Mouse (Mus musculus) fat pad, adult 2 months (tissue): ENCODE results near the gene Gm20431.

ENCODE experiments used
- DNase-seq: peaks from one replicate; pipeline ENCODE4 v3.0.0-alpha.2; 2011; ENCODE audit warnings: low read depth, low spot score; ENCODE audit errors: extremely low read depth

Gm20431 gene

GRCm38 (mm10) chr2:167574814-167575213 is 86.5 kb downstream of the Gm20431 start:
- DNase-seq, result no peak

GRCm38 (mm10) chr2:167571442-167572220 is 89.7 kb downstream of the Gm20431 start:
- no peak for DNase-seq

- no peak for DNase-seq
These were observed 90.5 kb downstream of the Gm20431 start for GRCm38 (mm10) chr2:167570815-167571214.

GRCm38 (mm10) chr2:167569934-167570651 is 91.2 kb downstream of the Gm20431 start:
- DNase-seq, result peak; percentile 62

GRCm38 (mm10) chr2:167568112-167568511 is 93.2 kb downstream of the Gm20431 start:
- no peak for DNase-seq

- no peak for DNase-seq
These were observed 95.6 kb downstream of the Gm20431 start for GRCm38 (mm10) chr2:167565682-167566081.

GRCm38 (mm10) chr2:167565312-167565656 is 96.0 kb downstream of the Gm20431 start:
- no peak for DNase-seq

GRCm38 (mm10) chr2:167564551-167565311 is 96.6 kb downstream of the Gm20431 start:
- no peak for DNase-seq

GRCm38 (mm10) chr2:167563703-167564102 is 97.6 kb downstream of the Gm20431 start:
- no peak for DNase-seq

- DNase-seq, result no peak
These were observed 98.3 kb downstream of the Gm20431 start for GRCm38 (mm10) chr2:167563035-167563434.

- no peak for DNase-seq
These were observed 99.2 kb downstream of the Gm20431 start for GRCm38 (mm10) chr2:167562101-167562500.

- no peak for DNase-seq
These were observed 101.9 kb downstream of the Gm20431 start for GRCm38 (mm10) chr2:167559413-167559812.
